Mouse (Mus musculus) mature B cell (primary cell): ENCODE data around the gene Litaf.

Experiments
- in situ Hi-C: fragments of 300-500 bp; cut with MboI; formaldehyde crosslinking; loops from 2 replicates; pipeline ENCODE4 v1.14.3; 2019

The Litaf gene

GRCm38 (mm10) chr16:10956938-10957685 lies 108.8 kb downstream of the Litaf start:
- in situ Hi-C loops, result no loop called here

GRCm38 (mm10) chr16:10955078-10955477 lies 110.9 kb downstream of the Litaf start:
- in situ Hi-C loops, result no loop called here

- in situ Hi-C loops, result no loop called here
Measured at GRCm38 (mm10) chr16:10952881-10953280, 113.1 kb downstream of the Litaf start.

GRCm38 (mm10) chr16:10952071-10952470 lies 113.9 kb downstream of the Litaf start:
- in situ Hi-C loops, result no loop called here

GRCm38 (mm10) chr16:10951581-10951980 lies 114.4 kb downstream of the Litaf start:
- in situ Hi-C loops, result no loop called here

- in situ Hi-C loops, result no loop called here
Measured at GRCm38 (mm10) chr16:10950539-10950938, 115.4 kb downstream of the Litaf start.

GRCm38 (mm10) chr16:10947724-10948123 lies 118.2 kb downstream of the Litaf start:
- in situ Hi-C loops, result no loop called here

GRCm38 (mm10) chr16:10945381-10946127 lies 120.4 kb downstream of the Litaf start:
- in situ Hi-C loops, result no loop called here

- in situ Hi-C loops, result no loop called here
Measured at GRCm38 (mm10) chr16:10944545-10944944, 121.4 kb downstream of the Litaf start.

- in situ Hi-C loops, result no loop called here
Measured at GRCm38 (mm10) chr16:10943257-10943656, 122.7 kb downstream of the Litaf start.

- in situ Hi-C loops, result no loop called here
Measured at GRCm38 (mm10) chr16:10940661-10941060, 125.3 kb downstream of the Litaf start.

- in situ Hi-C loops, result no loop called here
Measured at GRCm38 (mm10) chr16:10939932-10940331, 126.0 kb downstream of the Litaf start.

- in situ Hi-C loops, result no loop called here
Measured at GRCm38 (mm10) chr16:10937497-10937896, 128.5 kb downstream of the Litaf start.

- in situ Hi-C loops, result no loop called here
Measured at GRCm38 (mm10) chr16:10936700-10937319, 129.1 kb downstream of the Litaf start.

GRCm38 (mm10) chr16:10934047-10934446 lies 131.9 kb downstream of the Litaf start:
- in situ Hi-C loops, result no loop called here

GRCm38 (mm10) chr16:10933372-10933771 lies 132.6 kb downstream of the Litaf start:
- in situ Hi-C loops, result no loop called here

GRCm38 (mm10) chr16:10927026-10927425 lies 138.9 kb downstream of the Litaf start:
- in situ Hi-C loops, result no loop called here

GRCm38 (mm10) chr16:10925591-10926180 lies 140.3 kb downstream of the Litaf start:
- in situ Hi-C loops, result no loop called here

- in situ Hi-C loops, result no loop called here
Measured at GRCm38 (mm10) chr16:10923561-10923960, 142.4 kb downstream of the Litaf start.

- in situ Hi-C loops, result no loop called here
Measured at GRCm38 (mm10) chr16:10919856-10920255, 146.1 kb downstream of the Litaf start.

GRCm38 (mm10) chr16:10916271-10916670 lies 149.7 kb downstream of the Litaf start:
- in situ Hi-C loops, result no loop called here

GRCm38 (mm10) chr16:10915066-10915465 lies 150.9 kb downstream of the Litaf start:
- in situ Hi-C loops, result no loop called here
